Mouse (Mus musculus) left cerebral cortex, postnatal 4 days (tissue): ENCODE measurements around the gene Lim2. TPM values are rescaled to one million over a fixed set of nuclear protein-coding genes. Genes with fewer than 3 reads are reported as not detected.
"Not testable (repeated sequence)": the region's sequence is repeated elsewhere in the genome, so short reads cannot be mapped to it uniquely, and the experiment has no call there.

Experiments
- DNase-seq: peaks from one replicate; pipeline ENCODE4 v3.0.0-alpha.2; 2022
- intact Hi-C: fragments of 180-260 bp; cut with DNase I; formaldehyde crosslinking; loops from one replicate; pipeline ENCODE4 v1.15.1; 2025
- total RNA-seq, 2 experiments: library from RNA; stranded (reverse); gene quantifications; 2 replicates each; pipeline ENCODE4 v1.2.3; 2021

Lim2 gene
- not detected for total RNA-seq

GRCm38 (mm10) chr7:43427406-43427805 lies at the start of gene Lim2:
Gene Lim2 (plus strand): TSS chr7:43427670.
- intact Hi-C loops = no loop called here
- DNase-seq = no peak

- intact Hi-C loops = loop anchor here (10.0 kb wide), 1 partner anchor 93 kb away; no protein-coding TSS in a partner anchor
- peak; percentile 5 for DNase-seq
Observed at GRCm38 (mm10) chr7:43378226-43378625, 49.2 kb upstream of the Lim2 start.

- intact Hi-C loops = no loop called here
- no peak for DNase-seq
Observed at GRCm38 (mm10) chr7:43392349-43393121, 34.9 kb upstream of the Lim2 start.

DNA sequence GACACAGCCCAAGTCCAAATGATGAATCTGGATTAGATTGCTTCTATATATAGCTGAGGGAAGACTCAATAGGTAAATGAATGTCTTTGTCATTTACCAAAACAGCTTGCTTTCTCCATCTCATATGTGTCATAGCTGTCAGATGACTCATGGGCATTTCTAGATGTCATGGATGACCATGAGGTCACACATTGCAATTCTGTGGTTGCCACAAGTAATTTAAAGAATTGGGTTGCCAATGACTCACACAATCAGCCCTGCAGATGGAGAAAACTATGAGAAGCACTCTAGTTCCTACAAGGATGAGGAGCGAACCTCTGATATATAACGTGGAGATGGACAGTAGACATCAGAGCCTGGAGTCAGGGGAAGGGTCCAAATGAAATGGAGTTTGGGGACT lies 28.0 kb upstream of the Lim2 start:
- intact Hi-C loops = no loop called here
- no peak for DNase-seq

GRCm38 (mm10) chr7:43402718-43403117 lies 24.8 kb upstream of the Lim2 start:
- DNase-seq = no peak
- intact Hi-C loops = no loop called here

- intact Hi-C loops = no loop called here
Observed at GRCm38 (mm10) chr7:43407573-43407972, 19.9 kb upstream of the Lim2 start.

DNA sequence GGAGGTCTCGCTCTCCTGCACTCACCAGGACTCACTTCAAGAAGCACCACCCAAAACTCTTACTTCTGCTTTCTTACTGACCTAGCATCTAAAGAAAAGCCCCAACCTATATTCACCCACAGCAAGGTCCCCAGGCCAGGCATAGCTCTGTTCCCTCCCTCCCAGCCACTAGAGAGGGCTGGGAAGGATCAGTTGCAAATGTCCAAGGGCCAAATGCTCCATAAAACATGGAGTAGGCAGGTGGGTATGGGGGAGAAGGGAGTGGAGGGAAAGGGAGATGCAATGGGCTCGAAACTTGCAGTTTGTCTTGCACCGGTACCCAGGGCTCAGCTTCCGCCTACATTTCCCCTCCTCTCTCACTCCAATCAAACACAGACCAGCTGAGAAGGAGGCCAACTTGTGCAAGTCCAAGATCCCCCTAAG lies 19.3 kb upstream of the Lim2 start, which contains the start of gene Siglecg:
Siglecg (plus strand) TSS at position 74 of the 423 bp plus-strand sequence.
- no peak for DNase-seq
- intact Hi-C loops = no loop called here

More at GRCm38 (mm10) chr7:43407573-43407972, 19.9 kb upstream of the Lim2 start:
- DNase-seq = no peak

DNA sequence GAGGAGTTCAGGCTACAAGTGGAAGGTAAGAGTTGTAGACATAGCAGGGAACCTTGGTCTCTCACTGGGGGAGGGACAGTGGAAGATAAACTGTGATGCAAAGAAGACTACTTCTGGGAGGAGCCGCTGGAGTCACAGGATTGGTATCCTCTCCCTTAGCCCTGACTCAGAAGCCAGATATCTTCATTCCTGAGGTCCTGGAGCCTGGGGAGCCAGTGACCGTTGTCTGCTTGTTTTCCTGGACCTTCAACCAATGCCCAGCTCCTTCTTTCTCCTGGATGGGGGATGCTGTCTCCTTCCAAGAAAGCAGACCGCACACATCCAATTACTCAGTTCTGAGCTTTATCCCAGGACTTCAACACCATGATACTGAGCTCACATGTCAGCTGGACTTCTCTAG lies 18.4 kb upstream of the Lim2 start:
- intact Hi-C loops = no loop called here
- no peak for DNase-seq

DNA sequence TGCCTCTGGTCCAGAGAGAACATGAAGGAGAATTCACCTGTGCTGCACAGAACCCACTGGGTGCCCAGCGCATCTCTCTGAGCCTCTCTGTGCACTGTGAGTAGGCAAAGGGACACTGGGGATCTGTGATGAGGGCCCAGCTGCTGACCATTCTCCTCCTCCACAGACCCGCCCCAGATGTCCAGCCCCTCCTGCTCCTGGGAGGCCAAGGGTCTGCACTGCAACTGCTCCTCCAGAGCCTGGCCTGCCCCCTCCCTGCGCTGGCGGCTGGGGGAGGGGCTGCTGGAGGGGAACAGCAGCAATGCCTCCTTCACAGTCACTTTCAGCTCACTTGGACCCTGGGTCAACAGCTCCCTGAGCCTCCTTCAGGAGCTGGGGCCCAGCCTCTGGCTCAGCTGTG lies 15.7 kb upstream of the Lim2 start:
- intact Hi-C loops, DNase-seq: not testable (repeated sequence)

DNA sequence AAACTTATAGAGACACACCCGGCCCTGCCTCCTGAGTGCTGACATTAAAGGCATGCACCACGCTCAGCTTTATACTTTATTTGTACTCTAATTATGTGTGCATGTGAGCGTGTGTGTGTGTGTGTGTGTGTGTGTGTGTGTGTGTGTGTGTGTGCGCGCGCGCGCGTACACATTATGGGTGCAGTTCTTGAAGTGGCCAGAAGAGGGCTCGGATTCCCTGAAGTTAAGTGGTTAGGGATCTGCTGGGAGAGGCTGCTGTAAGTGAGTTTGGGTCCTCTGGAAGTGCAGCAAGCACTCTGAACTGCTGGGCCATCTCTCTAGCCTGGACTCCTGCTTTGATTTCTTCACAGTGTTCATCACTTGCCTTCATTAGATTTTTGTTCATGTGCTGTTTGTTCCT lies 10.2 kb upstream of the Lim2 start:
- no peak for DNase-seq
- intact Hi-C loops = no loop called here

DNA sequence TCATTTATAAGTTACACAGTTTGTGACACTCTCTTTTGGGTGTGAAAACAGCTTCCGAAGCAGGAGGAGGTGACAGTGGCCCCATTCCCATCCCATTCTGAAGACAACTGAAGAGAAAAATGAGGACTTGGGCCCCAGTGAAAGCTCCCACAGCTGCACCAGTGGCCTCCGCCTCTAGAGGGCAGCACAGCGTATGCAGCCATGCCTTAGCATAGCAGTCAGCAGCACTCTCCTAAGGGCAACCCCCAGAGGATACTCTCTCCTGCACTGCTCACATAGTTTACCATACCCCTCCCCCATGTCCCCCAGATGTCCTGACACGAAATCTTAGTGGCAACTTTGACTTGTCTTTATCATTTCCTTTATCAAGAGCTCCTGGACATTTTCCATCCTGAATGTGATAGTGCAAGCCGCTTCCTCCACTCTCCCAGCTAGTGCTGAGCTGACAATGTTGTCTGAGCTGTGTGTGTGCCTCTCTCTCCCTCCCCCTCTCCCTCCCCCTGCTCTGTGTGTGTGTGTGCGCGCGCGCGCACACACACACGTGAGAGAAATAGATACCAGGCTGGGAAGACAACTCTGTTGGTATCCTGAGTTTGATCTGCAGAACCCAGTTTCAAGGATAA lies 4.4 kb upstream of the Lim2 start:
- intact Hi-C loops = loop anchor here (5.0 kb wide), 1 partner anchor 44 kb away; no protein-coding TSS in a partner anchor
- DNase-seq = peak; percentile 74

DNA sequence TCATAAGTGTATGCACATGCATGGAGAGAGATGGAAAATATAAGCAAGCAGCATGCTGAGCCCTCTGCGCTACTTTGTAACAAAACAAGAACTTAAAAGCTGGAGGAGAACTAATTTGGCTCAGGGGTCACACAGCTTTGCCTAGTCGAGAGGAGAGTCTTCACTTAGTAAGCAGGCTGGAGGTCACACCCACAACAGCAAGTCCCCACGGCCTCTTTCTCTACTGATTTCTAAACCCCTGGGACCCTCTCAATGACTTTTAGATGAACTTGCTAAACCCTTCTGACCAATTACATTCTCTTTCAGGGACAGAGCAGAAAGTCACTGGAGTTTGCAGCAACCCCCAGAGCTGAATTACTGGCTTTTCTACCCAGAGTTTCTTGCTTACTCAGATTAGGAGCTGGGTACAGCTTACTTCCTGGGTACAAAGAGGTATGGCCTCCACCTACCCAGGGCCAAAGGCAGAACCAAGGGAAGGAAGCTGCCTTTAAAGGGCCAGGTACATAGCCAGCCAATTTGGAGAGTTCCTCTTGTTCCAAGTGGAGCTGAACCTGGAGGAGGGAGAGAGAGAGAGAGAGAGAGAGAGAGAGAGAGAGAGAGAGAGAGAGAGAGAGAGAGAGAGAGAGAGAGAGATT lies 3.4 kb upstream of the Lim2 start:
- DNase-seq = no peak
- intact Hi-C loops = loop anchor here (5.0 kb wide), 1 partner anchor 43 kb away; no protein-coding TSS in a partner anchor

DNA sequence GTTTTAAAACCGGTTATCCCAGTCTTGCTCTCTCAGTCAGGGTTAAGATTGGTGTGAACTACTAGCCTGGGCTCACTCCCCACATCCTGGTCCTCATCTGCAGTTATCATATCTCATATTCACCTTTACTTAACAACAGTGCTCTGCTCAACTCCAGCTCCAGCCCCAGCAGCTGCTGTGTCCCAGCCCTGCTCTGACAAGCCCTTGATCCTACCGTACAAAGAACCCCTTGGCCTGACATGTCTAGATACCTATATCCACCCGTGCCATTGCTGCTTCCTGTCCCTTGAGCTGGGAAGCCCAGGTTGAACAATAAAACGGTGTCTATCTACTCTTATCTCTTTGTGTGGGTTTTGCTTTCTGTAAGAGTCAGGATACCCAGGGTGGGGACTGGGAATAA lies 2.0 kb downstream of the Lim2 start:
- intact Hi-C loops = no loop called here
- no peak for DNase-seq

GRCm38 (mm10) chr7:43432891-43433290 lies 5.4 kb downstream of the Lim2 start:
- DNase-seq = no peak
- intact Hi-C loops = no loop called here

GRCm38 (mm10) chr7:43434676-43435075 lies 7.2 kb downstream of the Lim2 start:
- intact Hi-C loops = no loop called here
- DNase-seq = no peak

DNA sequence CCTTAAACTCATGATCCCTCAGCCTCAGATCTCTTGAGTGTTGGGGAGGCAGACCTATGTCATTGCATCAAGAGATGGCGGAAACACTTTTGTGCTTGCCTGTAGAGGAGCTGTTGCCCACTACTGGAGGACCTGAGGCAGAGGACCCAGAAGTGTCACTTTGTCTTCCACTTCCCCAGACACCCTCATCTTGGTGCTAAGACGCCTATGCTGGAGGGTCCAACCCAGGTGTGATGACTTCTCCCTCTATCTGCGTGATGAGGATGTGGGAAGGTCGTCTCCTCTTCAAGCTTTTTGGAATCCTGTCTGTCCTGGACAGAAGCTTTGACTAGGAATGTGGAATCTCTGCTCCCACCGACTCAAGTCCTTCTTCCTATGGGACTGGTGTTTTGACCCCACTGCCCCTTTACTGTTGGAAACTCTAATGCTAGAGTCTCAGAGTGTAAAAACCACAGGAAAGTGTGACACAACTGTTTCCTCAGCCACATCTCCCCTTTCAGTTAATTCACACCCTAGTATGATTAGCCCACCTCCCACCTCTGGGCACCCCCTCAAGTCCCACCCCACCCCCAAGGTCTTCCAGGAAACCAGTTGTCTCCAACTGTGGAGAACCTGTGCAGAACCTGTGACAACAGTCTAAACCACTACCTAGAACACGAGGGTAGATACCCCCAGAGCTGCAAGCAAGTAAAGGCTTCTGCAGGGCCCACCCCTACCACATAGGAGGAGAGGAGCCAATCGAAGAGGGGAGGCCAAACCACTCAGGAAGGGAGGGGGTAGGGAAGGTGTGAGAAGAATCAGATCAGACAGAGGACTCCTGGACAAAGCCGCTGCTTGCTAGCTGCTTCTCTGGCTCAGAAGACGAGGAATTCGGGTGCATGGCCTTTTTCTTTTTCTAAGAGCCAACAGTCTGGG lies 9.1 kb downstream of the Lim2 start, which contains the start of gene Nkg7:
Nkg7 (plus strand) TSS at position 733 of the 915 bp plus-strand sequence.
- DNase-seq = no peak
- intact Hi-C loops = no loop called here

DNA sequence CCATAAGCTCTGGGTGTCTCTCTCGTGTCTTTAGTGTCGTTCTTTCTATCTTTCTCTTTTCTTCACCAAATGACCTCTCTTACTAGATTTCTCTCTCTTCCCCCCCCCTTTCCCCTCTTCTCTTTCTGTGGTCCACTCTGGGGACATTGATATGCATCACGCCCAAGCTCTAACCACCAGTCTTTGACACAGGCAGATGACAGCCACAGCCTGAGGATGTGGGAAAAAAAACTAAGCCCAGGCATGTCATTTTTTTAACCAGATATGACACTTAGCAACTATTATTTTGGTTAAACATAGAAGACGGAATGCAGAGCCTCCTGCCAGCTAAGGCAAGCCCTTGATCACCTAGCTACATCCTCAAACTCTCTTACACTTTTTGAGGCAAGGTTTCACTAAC lies 11.1 kb downstream of the Lim2 start:
- intact Hi-C loops = no loop called here
- no peak for DNase-seq

DNA sequence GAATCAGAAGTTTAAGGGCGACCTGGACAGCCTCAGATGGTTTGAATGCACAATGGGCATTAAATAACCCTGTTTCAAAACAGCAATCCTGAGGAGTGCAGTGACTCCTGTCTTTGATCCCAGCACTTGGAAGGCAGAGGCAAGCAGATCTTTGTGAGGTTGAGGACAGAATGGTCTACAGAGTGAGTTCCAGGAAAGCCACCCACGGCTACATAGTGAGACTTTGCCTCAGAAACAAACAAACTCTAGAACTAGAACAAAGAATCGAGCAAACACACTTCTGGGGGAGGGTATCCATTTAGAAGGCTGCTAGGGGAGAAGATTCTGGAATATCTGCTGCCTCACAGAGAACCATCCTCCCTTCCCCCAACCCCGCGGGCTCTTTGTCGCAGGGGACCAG lies 13.0 kb downstream of the Lim2 start, which contains the start of gene Cldnd2:
Cldnd2 (plus strand) TSS at position 301 of the 400 bp plus-strand sequence.
- no peak for DNase-seq
- intact Hi-C loops = no loop called here

DNA sequence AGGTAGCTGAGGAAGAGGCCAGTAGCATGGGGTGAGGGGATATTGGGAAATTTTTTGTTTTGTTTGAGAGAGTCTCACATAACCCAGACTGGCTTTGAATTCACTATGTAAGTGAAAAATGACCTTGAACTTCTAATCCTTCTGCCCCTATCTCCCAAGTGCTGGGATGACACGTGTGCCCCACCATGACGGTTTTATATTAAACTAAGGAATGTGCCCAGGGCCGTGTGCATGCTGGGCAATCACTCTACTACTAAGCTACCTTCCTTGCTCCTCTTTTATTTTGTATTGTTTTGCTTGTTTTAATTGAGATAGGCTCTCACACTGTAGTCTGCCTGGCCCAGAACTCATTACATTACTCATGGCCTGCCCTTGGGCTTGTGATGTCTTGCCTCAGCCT lies 13.6 kb downstream of the Lim2 start:
- intact Hi-C loops = no loop called here
- no peak for DNase-seq

DNA sequence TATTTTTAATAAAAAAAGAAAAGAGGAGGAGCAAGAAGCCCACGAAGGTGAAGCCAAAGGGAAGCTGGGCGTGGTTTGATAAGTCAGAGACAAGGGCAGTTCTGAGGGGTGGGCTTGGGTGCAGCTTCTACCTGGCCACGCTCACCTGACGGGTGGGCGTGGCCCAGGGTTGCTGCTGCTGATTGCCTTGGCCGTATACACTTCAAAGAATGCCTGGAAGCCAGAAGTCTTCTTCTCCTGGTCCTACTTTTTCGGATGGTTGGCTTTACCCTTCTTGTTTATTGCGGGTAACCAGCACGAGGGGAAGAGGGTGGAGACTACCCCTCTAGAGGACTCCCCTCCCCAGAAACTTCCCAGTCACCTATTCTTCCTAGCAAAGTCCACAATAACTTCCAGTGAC lies 15.2 kb downstream of the Lim2 start:
- DNase-seq = no peak
- intact Hi-C loops = no loop called here
